ENCODE assay signal across 8 mouse cellular contexts in the genomic region with DNA sequence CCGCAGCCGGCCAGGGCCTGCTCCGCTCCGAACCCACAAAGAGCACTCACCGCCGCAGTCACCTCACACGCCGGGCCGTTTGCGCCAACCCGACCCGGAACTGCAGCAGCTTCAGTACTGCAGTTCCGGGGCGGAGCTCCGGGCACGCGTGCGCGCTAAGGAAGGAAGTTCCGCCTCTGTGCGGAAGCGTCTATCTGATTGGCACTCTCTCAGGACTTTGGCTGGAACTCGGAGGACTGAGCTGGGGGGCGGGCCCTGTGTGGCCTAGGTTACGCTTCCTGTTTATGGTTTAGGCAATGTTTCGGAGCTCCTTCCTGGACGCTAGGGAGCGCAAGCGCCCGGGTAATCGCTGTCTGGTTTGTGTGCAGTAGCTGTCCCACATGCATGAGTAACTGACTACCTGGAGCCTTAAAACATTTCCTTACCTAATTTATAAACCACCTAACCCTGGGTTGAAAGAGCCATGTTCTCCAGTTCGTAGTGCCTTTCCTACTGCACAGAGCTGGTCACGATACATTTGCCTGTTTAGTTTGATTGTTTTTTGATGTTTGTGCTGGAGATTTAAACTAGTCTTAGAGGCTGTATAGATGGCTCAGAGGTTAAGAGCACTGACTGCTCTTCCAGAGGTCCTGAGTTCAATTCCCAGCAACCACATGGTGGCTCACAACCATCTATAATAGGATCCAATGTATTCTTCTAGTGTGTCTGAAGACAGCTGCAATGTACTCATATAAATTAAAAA. TPM values are rescaled to one million over a fixed set of nuclear protein-coding genes. Genes with fewer than 3 reads are reported as not detected.
DNase-seq lines count a peak whose midpoint lies in the region; ATAC-seq lines count a peak whose summit lies in the region.

A gene (minus strand): TSS at position 102 of the 742 bp plus-strand sequence.

- peak; percentile 100 for ATAC-seq in hindbrain, embryonic 12.5 days (ENCODE audit: low FRiP score)

- H3K4me1 ChIP-seq in hindbrain, embryonic 12.5 days, result peaks cover 28% of the 10 kb centered on the region

- H3K36me3 ChIP-seq in hindbrain, embryonic 12.5 days, result peaks cover 13% of the 10 kb centered on the region

- H3K27me3 ChIP-seq in hindbrain, embryonic 12.5 days, result no peaks in the 10 kb centered on the region

- peak within 1 kb of the TSS; percentile 88 for H3K9ac ChIP-seq in hindbrain, embryonic 12.5 days

- H3K9me3 ChIP-seq in hindbrain, embryonic 12.5 days (replicated peaks), result no peaks in the 10 kb centered on the region

- DNase-seq in NIH3T3 (ENCODE audit: low read depth), result peak; percentile 99
- DNase-seq in cerebellum, postnatal 10 days, result peak; percentile 97 to 98
- peak; percentile 97 to 98 for DNase-seq in frontal cortex, postnatal 10 days (ENCODE audit: low spot score in 2 of 2)
- DNase-seq in layer of hippocampus, postnatal 14 days (ENCODE audit: low spot score in 2 of 2), result peak; percentile 95 to 99
- DNase-seq in lung, postnatal 14 days, result peak; percentile 97
- peak; percentile 97 for DNase-seq in retina, adult 2 months (ENCODE audit: low read depth, low spot score)
- DNase-seq in thymus, postnatal 36 days, result peak; percentile 96 to 99

- peak within 1 kb of the TSS; percentile 78 for H3K4me2 ChIP-seq in hindbrain, embryonic 12.5 days (replicated peaks)

- 2% methylated on average over 33 of the region's 33 CpGs for WGBS in hindbrain, embryonic 12.5 days

- peak within 1 kb of the TSS; percentile 95 for H3K4me3 ChIP-seq in hindbrain, embryonic 12.5 days

- no peak within 1 kb of the TSS for H3K27ac ChIP-seq in hindbrain, embryonic 12.5 days

RNA-seq across cellular contexts. Expression of the gene that starts here (rescaled TPM):
- polyA plus RNA-seq in hindbrain, embryonic 12.5 days (2016; fragmentation: Nextera tagmentation; extraction: Ambion mirVana), result 120 and 128 TPM in 2 replicates
- 100 to 1,000 TPM; 166 to 196 TPM for total RNA-seq in layer of hippocampus, postnatal 14 days (2021)
